Mouse (Mus musculus) embryo, embryonic 10.5 days (tissue): Measurements from ENCODE around the gene Olfml2b.
A peak's percentile ranks its signal among the peaks of the same experiment; 100 is the strongest.

Experiments
- DNase-seq: peaks from one replicate; pipeline ENCODE4 v3.0.0-alpha.2; 2015; ENCODE audit warnings: low spot score

The Olfml2b gene

GRCm38 (mm10) chr1:170644255-170645205, at the start of gene Olfml2b:
Gene Olfml2b, plus strand, starts transcription at chr1:170644532.
- DNase-seq: peak; percentile 90

GRCm38 (mm10) chr1:170594575-170594974, 49.8 kb upstream of the Olfml2b start:
- no peak for DNase-seq

DNA sequence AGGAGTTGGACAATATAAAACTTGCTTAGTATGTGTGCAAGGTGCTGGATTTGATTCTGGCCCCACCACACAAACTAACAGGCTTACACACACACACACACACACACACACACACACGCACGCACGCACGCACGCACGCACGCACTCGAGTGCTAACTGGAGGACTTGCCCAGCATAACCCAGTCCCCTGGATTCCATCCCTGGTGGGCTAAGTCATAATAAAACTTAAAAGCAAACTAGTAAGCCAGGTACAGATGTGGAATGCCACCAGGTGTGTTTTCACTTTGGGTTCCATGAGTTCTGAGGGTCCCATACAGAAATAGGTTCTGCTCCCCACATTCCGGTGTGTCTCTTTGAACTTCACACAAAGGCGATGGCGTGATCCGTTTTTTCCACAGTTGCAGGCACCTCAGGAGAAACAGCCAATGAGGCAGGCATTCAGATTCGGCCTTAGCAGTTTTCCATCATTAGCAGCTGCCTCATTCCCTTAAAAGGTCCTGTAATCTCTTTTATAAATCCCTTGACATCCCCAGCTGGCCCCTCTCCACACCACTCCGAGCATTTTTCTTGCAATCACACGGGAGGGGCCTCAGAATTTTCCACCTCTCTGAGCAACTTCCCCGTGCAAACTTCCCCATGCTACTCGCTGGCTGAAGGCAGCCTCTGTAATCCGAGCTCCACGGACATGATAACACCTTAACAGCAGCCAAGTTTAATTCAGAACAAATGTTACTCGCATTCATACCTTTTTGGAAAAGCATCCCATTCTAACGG, 38.9 kb upstream of the Olfml2b start:
- DNase-seq: no peak

- DNase-seq: no peak
Measured at GRCm38 (mm10) chr1:170607231-170607917, 37.0 kb upstream of the Olfml2b start.

GRCm38 (mm10) chr1:170608461-170609071, 35.8 kb upstream of the Olfml2b start:
- no peak for DNase-seq

DNA sequence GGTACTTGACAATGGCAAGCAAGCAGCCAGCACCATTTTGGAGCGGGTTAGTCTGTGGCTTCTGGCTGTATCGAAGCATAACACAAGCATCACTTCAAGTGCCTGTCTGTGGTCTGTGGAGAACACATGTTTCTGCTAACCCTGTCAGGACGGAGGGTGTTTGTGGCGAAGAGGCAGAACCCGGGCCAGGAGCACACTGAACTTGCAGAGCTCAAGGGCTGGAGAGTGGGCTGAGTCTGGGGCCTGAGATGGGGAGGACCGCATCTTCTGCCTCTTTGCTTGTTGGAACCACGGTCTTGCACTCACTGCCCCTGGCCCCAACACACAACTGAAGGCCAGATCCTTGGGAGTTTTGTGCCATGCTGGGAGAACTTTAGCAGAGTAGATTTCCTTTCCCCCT, 34.5 kb upstream of the Olfml2b start:
- no peak for DNase-seq

GRCm38 (mm10) chr1:170610289-170610688, 34.0 kb upstream of the Olfml2b start:
- no peak for DNase-seq

DNA sequence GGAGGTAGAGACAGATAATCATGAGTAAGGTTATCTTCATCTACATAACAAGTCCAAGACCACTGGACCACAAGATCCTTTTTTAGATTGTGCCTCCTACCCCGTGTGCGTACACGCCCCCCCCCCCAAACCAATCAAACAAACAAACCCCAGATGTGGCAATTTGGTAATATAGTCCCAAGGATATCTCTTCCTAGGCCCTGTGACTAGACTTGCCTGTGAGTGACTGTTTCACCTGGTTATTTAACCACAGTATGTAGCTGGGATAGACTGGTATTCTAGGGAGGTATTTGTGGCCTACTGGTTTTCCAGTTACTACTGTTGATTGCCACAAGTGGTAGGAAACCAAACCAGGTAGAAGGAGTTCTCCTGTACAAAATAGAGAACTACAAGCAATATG, 33.6 kb upstream of the Olfml2b start:
- DNase-seq: no peak

DNA sequence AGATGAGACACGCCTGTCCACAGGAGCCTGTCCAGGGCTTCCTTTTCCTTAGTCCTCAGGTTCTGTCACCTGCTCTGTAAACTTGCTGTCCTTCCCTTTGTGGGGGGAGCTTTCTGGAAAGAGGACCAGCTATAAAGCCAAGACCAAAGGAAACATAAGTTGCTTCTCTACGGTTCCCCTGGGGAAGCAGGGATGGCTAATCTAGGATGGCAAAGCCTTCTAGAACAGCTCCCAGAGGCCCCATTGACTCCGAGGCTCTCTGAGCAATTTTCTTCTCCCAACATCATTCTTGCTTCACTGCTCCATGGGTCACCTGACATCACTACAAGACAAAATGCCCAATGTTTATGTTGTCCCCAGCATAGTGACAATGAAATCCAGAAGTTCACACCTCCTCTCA, 32.7 kb upstream of the Olfml2b start:
- no peak for DNase-seq

DNA sequence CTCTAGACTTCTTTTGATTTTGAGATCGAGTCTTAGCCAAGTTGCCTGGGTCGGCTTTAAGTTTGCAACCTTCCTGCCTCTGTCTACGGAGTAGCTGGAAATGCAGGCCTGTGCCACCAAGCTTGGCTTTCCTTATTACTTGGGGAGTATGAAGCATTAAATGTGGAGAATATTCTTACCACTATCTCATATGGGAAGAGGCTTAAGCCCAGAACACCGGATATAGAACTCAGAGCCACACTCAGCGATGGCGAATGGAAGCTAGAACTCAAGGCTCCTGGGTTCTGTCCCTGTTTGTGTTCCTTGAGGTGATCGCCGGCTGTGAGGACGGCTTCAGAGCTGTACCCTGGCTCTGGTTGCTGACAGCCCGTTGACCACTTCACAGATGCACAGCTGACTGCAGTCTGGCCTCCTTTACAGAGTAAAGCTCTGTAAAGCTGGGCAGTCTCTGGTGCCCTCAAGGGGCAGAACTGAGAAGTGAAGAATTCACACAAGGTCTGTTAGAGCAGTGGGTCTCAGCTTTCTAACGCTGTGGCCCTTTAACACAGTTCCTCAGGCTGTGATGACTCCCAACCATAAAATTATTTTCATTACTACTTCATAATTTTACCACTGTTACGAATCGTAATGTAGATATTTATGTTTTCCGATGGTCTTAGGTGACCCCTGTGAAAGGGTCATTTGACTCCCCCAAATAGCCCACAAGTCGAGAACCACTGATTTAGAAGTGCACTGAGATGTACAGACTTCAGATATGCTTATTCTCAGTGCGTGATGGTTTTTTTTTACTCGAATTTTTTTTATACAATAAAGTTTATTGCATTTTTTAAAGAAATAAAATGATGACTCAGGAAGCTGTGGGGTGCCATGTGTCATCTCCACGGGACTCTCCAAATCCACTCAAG, 31.1 kb upstream of the Olfml2b start:
- peak; percentile 91 for DNase-seq

GRCm38 (mm10) chr1:170619686-170620374, 24.5 kb upstream of the Olfml2b start:
- DNase-seq: no peak

DNA sequence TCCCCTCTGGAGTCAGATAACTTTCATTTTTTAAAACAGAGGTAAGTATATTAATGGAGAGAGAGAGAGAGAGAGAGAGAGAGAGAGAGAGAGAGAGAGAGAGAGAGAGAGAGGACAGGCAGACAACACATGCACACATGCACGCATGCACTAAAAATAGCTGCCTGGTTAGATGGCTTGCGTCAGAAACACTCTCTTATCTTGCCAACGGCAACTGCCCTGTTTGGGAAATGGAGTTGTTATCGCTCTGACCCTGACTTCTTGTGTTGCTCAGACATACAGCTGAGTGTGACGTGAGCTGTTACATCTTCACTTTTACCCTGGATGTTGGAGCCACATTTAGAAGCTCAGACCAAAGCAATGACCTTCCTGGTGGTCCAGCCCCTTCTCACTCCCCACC, 21.4 kb upstream of the Olfml2b start:
- DNase-seq: no peak

- DNase-seq: no peak
Measured at GRCm38 (mm10) chr1:170623432-170623831, 20.9 kb upstream of the Olfml2b start.

- DNase-seq: no peak
Measured at GRCm38 (mm10) chr1:170630489-170630888, 13.8 kb upstream of the Olfml2b start.

GRCm38 (mm10) chr1:170631571-170631970, 12.8 kb upstream of the Olfml2b start:
- no peak for DNase-seq

- peak; percentile 87 for DNase-seq
Measured at GRCm38 (mm10) chr1:170632385-170632784, 11.9 kb upstream of the Olfml2b start.

DNA sequence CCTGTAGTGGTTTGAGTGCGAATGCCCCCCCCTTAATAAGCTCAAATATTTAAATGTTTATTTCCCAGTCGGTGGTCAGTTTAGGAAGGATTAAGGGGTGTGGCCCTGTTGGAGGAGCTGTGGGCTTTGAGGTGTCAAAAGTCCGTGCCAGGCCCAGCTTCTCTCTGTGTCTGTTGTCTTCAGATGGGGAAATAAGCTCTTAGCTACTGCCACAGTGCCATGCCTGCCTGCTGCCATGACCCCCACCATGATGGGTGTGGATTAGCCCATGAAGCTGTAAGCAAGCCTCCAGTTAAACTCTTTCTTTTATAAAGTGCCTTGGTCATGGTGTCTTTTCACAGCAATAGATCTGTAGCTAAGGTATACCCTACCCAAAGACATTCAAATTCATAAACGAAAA, 11.5 kb upstream of the Olfml2b start:
- DNase-seq: no peak

DNA sequence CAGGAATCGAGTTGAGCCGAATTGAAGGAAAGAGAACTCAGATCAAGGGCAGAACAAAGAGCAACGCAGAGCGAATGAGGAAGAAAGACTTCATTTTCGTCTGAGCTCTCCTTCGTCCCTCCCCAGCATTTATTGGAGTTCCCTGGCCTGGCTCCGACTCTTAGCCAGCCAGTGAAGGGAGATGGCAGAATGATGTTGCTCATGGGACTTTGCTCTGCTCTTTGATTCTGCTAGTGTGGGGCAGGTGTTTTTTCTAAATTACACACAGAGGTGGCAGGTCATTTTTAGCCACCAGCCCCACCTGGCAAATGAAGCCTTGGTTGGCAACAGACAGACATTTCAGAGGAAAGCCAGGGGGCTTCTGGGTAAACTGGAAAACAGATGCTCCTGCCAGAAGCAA, 5.4 kb upstream of the Olfml2b start:
- no peak for DNase-seq

DNA sequence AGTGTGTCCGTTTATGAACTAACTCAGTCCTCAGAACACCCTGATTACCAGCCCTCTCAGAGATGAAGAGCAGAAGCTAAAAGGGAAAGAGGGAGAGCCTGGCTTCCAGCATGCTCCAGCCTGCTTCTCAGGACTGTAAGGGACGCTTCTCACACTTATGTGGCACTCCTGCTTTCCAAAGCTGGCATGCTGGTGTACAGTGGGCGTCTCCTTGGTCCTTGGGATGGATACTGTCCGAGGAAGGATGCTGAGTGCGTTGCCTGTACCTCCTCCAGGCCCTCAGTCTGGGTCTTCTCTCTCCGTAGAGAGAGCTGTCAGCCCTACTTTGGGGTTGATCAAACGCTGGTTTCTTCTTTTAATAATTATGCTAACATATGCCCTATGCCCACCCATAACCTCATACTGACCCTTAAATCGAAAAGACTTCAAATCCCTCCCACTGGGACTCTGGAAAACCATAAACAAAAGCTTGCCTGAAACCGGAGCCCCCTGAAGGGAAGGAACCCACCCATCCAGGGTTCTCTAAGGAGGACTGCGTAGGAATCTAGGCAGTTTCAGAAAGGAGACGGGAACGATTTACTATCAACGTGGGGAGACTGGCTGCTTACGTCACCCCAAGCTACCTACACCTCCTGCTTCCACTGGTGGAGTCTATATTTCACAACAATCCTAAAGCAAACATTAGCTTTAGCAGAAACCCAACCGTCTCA, 1.7 kb downstream of the Olfml2b start:
- no peak for DNase-seq
